Mouse (Mus musculus) cerebellum, adult 2 months (tissue): ENCODE data around the gene Cav2.

Experiments used
- CTCF ChIP-seq: fragments of 200-500 bp; IDR thresholded peaks from 2 replicates; pipeline ENCODE4 v1.5.1; 2011; ENCODE audit warnings: low read depth, mild to moderate bottlenecking, control low read depth, low read length, moderate library complexity, borderline replicate concordance; ENCODE audit not compliant: insufficient read depth
- POLR2A ChIP-seq: fragments of 200-500 bp; IDR thresholded peaks from 2 replicates; pipeline ENCODE4 v1.6.1; 2011; ENCODE audit warnings: low read length, control low read depth, borderline replicate concordance; ENCODE audit not compliant: insufficient read depth

GRCm38 (mm10) chr6:17327216-17327615, 46.2 kb downstream of the Cav2 start:
- no peak for TF ChIP-seq CTCF
- TF ChIP-seq POLR2A: no peak
